In genomic region chr1:138841306-138842095, GRCm38 (mm10) we compare ENCODE assay signal across 8 mouse cellular contexts. TPM values are rescaled to one million over a fixed set of nuclear protein-coding genes. Genes with fewer than 3 reads are reported as not detected.
A peak's percentile ranks its signal among the peaks of the same experiment; 100 is the strongest.
DNase-seq lines count a peak whose midpoint lies in the region; ATAC-seq lines count a peak whose summit lies in the region.
"Had no signal": no experiment of that assay in that cellular context is flagged by ENCODE, and none has a peak within 500 bp of the region (broad histone marks: within the 10 kb centered on the region; RNA-seq: fewer than 3 reads in every experiment).

No protein-coding gene starts in this region.

- no peak for ATAC-seq in heart, embryonic 13.5 days (ENCODE audit: extremely low read depth, insufficient number of reproducible peaks, low FRiP score, low TSS enrichment)
- ATAC-seq in neural tube, embryonic 15.5 days (ENCODE audit: low FRiP score), result no peak

- H3K27ac ChIP-seq in heart, embryonic 13.5 days (replicated peaks), result no peak overlapping the region
- H3K27ac ChIP-seq in limb, embryonic 10.5 days, result peak overlapping the region; percentile 98
- no peak overlapping the region for H3K27ac ChIP-seq in neural tube, embryonic 15.5 days (replicated peaks)

- H3K4me2 ChIP-seq in heart, embryonic 13.5 days, result peak overlapping the region; percentile 70
- H3K4me2 ChIP-seq in neural tube, embryonic 15.5 days, result peak overlapping the region; percentile 49

- peak overlapping the region; percentile 53 for H3K4me3 ChIP-seq in heart, embryonic 13.5 days
- H3K4me3 ChIP-seq in limb, embryonic 10.5 days, result peak overlapping the region; percentile 79
- H3K4me3 ChIP-seq in neural tube, embryonic 15.5 days (replicated peaks), result peak overlapping the region; percentile 27

- peaks cover 31% of the 10 kb centered on the region for H3K4me1 ChIP-seq in heart, embryonic 13.5 days
- H3K4me1 ChIP-seq in limb, embryonic 10.5 days, result peaks cover 67% of the 10 kb centered on the region
- H3K4me1 ChIP-seq in neural tube, embryonic 15.5 days, result peaks cover 24% of the 10 kb centered on the region

- 3% methylated on average over 54 of the region's 54 CpGs for WGBS in heart, embryonic 13.5 days
- WGBS in limb, embryonic 10.5 days, result under 1% methylated on average over 54 of the region's 54 CpGs
- 2% methylated on average over 54 of the region's 54 CpGs for WGBS in neural tube, embryonic 15.5 days

- peaks cover 96% of the 10 kb centered on the region for H3K27me3 ChIP-seq in heart, embryonic 13.5 days (replicated peaks)
- H3K27me3 ChIP-seq in limb, embryonic 10.5 days (ENCODE audit: low read depth, poor library complexity, severe bottlenecking), result peaks cover 64% of the 10 kb centered on the region
- peaks cover 71% of the 10 kb centered on the region for H3K27me3 ChIP-seq in neural tube, embryonic 15.5 days (replicated peaks)

- H3K9ac ChIP-seq in heart, embryonic 13.5 days, result peak overlapping the region; percentile 69
- H3K9ac ChIP-seq in neural tube, embryonic 15.5 days (replicated peaks), result no peak overlapping the region

- peak; percentile 48 for DNase-seq in right cerebral cortex, postnatal 25 days
- no peak for DNase-seq in right cerebral cortex, postnatal 36 days (ENCODE audit: low spot score in 2 of 2)
- DNase-seq in embryo, embryonic 10 days (ENCODE audit: low spot score), result peak; percentile 69
- peak; percentile 82 for DNase-seq in limb, embryonic 10.5 days (ENCODE audit: low spot score)
- no peak for DNase-seq in gastrocnemius, adult 18-20 months (ENCODE audit: low spot score)

- no peaks in the 10 kb centered on the region for H3K9me3 ChIP-seq in heart, embryonic 13.5 days
- H3K9me3 ChIP-seq in limb, embryonic 10.5 days (replicated peaks), result no peaks in the 10 kb centered on the region
- H3K9me3 ChIP-seq in neural tube, embryonic 15.5 days (replicated peaks), result no peaks in the 10 kb centered on the region

- H3K36me3 ChIP-seq in heart, embryonic 13.5 days, result no peaks in the 10 kb centered on the region
- H3K36me3 ChIP-seq in limb, embryonic 10.5 days, result peaks cover 45% of the 10 kb centered on the region
- no peaks in the 10 kb centered on the region for H3K36me3 ChIP-seq in neural tube, embryonic 15.5 days

RNA-seq across cellular contexts. Expression of gene Lhx9, which starts 6.9 kb away (rescaled TPM):
- polyA plus RNA-seq in heart, embryonic 13.5 days (2015; fragmentation: Nextera tagmentation; extraction: Ambion mirVana), result 0.48 TPM in 2 replicates
- 110 and 114 TPM in 2 replicates for polyA plus RNA-seq in limb, embryonic 10.5 days (2016; fragmentation: Nextera tagmentation; extraction: Ambion mirVana)
- 2.8 and 4.5 TPM in 2 replicates for polyA plus RNA-seq in neural tube, embryonic 15.5 days (2015; fragmentation: Nextera tagmentation; extraction: Ambion mirVana)
- not detected for total RNA-seq in gastrocnemius, adult 18-20 months (2021)
- total RNA-seq: gastrocnemius, postnatal 36 days had no signal

RNA-seq across cellular contexts. Expression of gene 2310009B15Rik, which starts 15.2 kb away (rescaled TPM):
- 25.9 and 27.6 TPM in 2 replicates for polyA plus RNA-seq in heart, embryonic 13.5 days (2015; fragmentation: Nextera tagmentation; extraction: Ambion mirVana)
- 60.2 and 60.6 TPM in 2 replicates for polyA plus RNA-seq in limb, embryonic 10.5 days (2016; fragmentation: Nextera tagmentation; extraction: Ambion mirVana)
- 29.8 and 32.1 TPM in 2 replicates for polyA plus RNA-seq in neural tube, embryonic 15.5 days (2015; fragmentation: Nextera tagmentation; extraction: Ambion mirVana)
- 10 to 100 TPM; 14.8 to 15.2 TPM for total RNA-seq in gastrocnemius, adult 18-20 months (2021)

Comparison
In these comparisons a context has a peak if more than half of its experiments do, and no peak if none do; other contexts are left out.
1. DNase-seq: peak in right cerebral cortex, postnatal 25 days (single experiment), embryo, embryonic 10 days (single experiment) and limb, embryonic 10.5 days (single experiment); none in right cerebral cortex, postnatal 36 days (0 of 2) and gastrocnemius, adult 18-20 months (single experiment).
2. H3K4me3 ChIP-seq: peak in every context shown above with its lines; median percentile 79 in limb, embryonic 10.5 days; 53 in heart, embryonic 13.5 days; 27 in neural tube, embryonic 15.5 days.
3. RNA of gene Lhx9, which starts 6.9 kb away (polyA plus RNA-seq): 110 to 114 TPM in limb, embryonic 10.5 days; 2.8 to 4.5 TPM in neural tube, embryonic 15.5 days and 0.48 TPM in heart, embryonic 13.5 days; every median in the first group is over 10 times any median in the second.